Mouse (Mus musculus) induced T-regulatory cell, adult 2 months (primary cell): Measurements from ENCODE around the gene Adssl1.
A peak's percentile ranks its signal among the peaks of the same experiment; 100 is the strongest.

Experiments used
- DNase-seq: peaks from one replicate; pipeline ENCODE4 v3.0.0-alpha.2; 2012; ENCODE audit warnings: low read depth

Adssl1 gene

GRCm38 (mm10) chr12:112619686-112620353 lies at the start of gene Adssl1:
Gene Adssl1, plus strand, starts transcription at chr12:112620045.
- DNase-seq, result peak; percentile 85

- DNase-seq, result no peak
Observed at GRCm38 (mm10) chr12:112570160-112570559, 49.7 kb upstream of the Adssl1 start.

GRCm38 (mm10) chr12:112571064-112571463 lies 48.8 kb upstream of the Adssl1 start:
- DNase-seq, result peak; percentile 24

GRCm38 (mm10) chr12:112575274-112575986 lies 44.4 kb upstream of the Adssl1 start:
- no peak for DNase-seq

- no peak for DNase-seq
Observed at GRCm38 (mm10) chr12:112576341-112576740, 43.5 kb upstream of the Adssl1 start.

- DNase-seq, result no peak
Observed at GRCm38 (mm10) chr12:112576749-112577148, 43.1 kb upstream of the Adssl1 start.

- DNase-seq, result no peak
Observed at GRCm38 (mm10) chr12:112578296-112579090, 41.4 kb upstream of the Adssl1 start.

GRCm38 (mm10) chr12:112579430-112579829 lies 40.4 kb upstream of the Adssl1 start:
- no peak for DNase-seq

GRCm38 (mm10) chr12:112579926-112580325 lies 39.9 kb upstream of the Adssl1 start:
- DNase-seq, result no peak

- no peak for DNase-seq
Observed at GRCm38 (mm10) chr12:112581113-112581512, 38.7 kb upstream of the Adssl1 start.

GRCm38 (mm10) chr12:112584954-112585353 lies 34.9 kb upstream of the Adssl1 start:
- DNase-seq, result no peak

GRCm38 (mm10) chr12:112585924-112586538 lies 33.8 kb upstream of the Adssl1 start:
- peak; percentile 40 for DNase-seq

- peak; percentile 83 for DNase-seq
Observed at GRCm38 (mm10) chr12:112587125-112588124, 32.4 kb upstream of the Adssl1 start.

GRCm38 (mm10) chr12:112588426-112589256 lies 31.2 kb upstream of the Adssl1 start, which contains the start of gene Inf2:
Gene Inf2, plus strand, starts transcription at chr12:112588784.
- peak; percentile 89 for DNase-seq

GRCm38 (mm10) chr12:112589491-112590191 lies 30.2 kb upstream of the Adssl1 start:
- peak; percentile 30 for DNase-seq

GRCm38 (mm10) chr12:112590566-112591239 lies 29.1 kb upstream of the Adssl1 start:
- DNase-seq, result peak; percentile 22

- no peak for DNase-seq
Observed at GRCm38 (mm10) chr12:112591240-112591639, 28.6 kb upstream of the Adssl1 start.

- DNase-seq, result no peak
Observed at GRCm38 (mm10) chr12:112591730-112592129, 28.1 kb upstream of the Adssl1 start.
